In the genomic region with DNA sequence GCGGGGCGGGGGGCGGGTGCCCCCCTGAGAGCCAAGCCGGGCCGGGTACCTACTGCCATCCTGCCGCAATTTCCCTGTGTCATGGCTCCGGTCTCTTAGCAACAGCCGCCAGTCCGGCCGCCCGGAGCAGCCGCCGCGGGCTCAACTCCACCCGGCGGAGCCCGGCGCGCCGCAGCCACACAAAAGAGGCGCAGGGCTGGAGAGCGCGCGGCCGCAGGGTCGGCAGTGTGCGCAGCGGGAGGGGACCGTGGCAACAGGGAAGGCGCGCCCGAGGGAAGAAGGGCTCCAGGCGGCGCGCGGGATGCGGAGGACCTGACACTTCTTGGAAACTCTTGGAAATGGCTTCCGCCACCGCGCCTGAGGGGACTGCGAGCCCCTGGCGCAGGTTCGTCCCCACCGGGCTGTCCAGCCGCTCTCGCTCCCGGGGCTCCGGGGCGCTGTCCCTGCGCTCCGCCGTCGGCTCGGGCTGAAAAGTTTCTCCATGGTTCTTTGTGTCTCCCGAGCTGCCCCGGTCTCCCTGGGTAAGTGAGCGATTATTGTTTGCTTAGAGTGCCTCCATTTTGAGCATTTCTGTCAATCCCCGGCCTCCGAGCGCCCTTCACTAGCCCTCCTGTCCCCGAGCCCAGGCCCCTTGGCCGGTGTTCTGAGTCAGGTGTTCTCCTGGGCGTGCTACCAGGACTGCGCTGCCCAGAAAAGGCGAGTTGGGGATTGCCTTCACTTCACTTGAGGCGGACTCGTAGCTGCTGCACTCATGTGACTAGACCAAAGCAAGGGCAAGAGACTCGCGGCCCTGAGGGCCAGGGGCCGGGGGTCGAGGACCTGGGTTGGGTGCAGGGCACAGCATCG, we compare ENCODE assay signal across 7 mouse cellular contexts. TPM values are rescaled to one million over a fixed set of nuclear protein-coding genes. Genes with fewer than 3 reads are reported as not detected.
DNase-seq lines count a peak whose midpoint lies in the region; ATAC-seq and TF ChIP-seq lines count a peak whose summit lies in the region.

No protein-coding gene starts in this region.

- no peak for TF ChIP-seq CTCF in ES-Bruce4 (IDR thresholded peaks at IDR 0.05; ENCODE audit: low read depth, low read length)
- no peak for TF ChIP-seq CTCF in midbrain, postnatal 0 days (IDR thresholded peaks at IDR 0.05)

- TF ChIP-seq EP300 in ES-Bruce4 (IDR thresholded peaks at IDR 0.05; ENCODE audit: insufficient read depth, low read depth, low read length): no peak

- TF ChIP-seq POLR2A in ES-Bruce4 (IDR thresholded peaks at IDR 0.05; ENCODE audit: insufficient read depth, low read length): no peak

- H3K36me3 ChIP-seq in ES-Bruce4 (ENCODE audit: control insufficient read depth, insufficient read depth, low read length, poor library complexity, severe bottlenecking): no peaks in the 10 kb centered on the region
- H3K36me3 ChIP-seq in forebrain, embryonic 10.5 days (replicated peaks): no peaks in the 10 kb centered on the region
- H3K36me3 ChIP-seq in heart, embryonic 16.5 days (ENCODE audit: control insufficient read depth, insufficient read depth): no peaks in the 10 kb centered on the region
- no peaks in the 10 kb centered on the region for H3K36me3 ChIP-seq in midbrain, postnatal 0 days (ENCODE audit: insufficient read depth, low read length)

- no peak for ATAC-seq in heart, embryonic 16.5 days (replicated peaks; ENCODE audit: extremely low read depth, insufficient read depth, low FRiP score)
- ATAC-seq in midbrain, postnatal 0 days (ENCODE audit: low FRiP score): peak; percentile 67

- H3K9me3 ChIP-seq in ES-Bruce4 (replicated peaks; ENCODE audit: control insufficient read depth, insufficient read depth, low read length, poor library complexity, severe bottlenecking): no peaks in the 10 kb centered on the region
- H3K9me3 ChIP-seq in forebrain, embryonic 10.5 days: no peaks in the 10 kb centered on the region
- H3K9me3 ChIP-seq in heart, embryonic 16.5 days (replicated peaks; ENCODE audit: control insufficient read depth, low read length): no peaks in the 10 kb centered on the region
- no peaks in the 10 kb centered on the region for H3K9me3 ChIP-seq in midbrain, postnatal 0 days (ENCODE audit: low read length)

- peak overlapping the region; percentile 12; the same call in 1 of the 2 replicates for H3K9ac ChIP-seq in ES-Bruce4 (ENCODE audit: low read depth, poor library complexity, severe bottlenecking)
- H3K9ac ChIP-seq in heart, embryonic 16.5 days (ENCODE audit: low read length): 0 out of 2 replicates have a peak overlapping the region, but pooled peaks have one; percentile 13
- peak overlapping the region; percentile 68 for H3K9ac ChIP-seq in midbrain, postnatal 0 days (replicated peaks; ENCODE audit: low read length, poor library complexity, severe bottlenecking)

- peak overlapping the region; percentile 59 for H3K4me3 ChIP-seq in ES-Bruce4 (ENCODE audit: low read depth, low read length)
- peak overlapping the region; percentile 69 for H3K4me3 ChIP-seq in forebrain, embryonic 10.5 days
- peak overlapping the region; percentile 53 for H3K4me3 ChIP-seq in heart, embryonic 16.5 days (ENCODE audit: low read length)
- H3K4me3 ChIP-seq in midbrain, postnatal 0 days (ENCODE audit: low read depth, low read length): peak overlapping the region; percentile 69

- no peak overlapping the region for H3K27ac ChIP-seq in ES-Bruce4 (ENCODE audit: insufficient read depth, low read length)
- peak overlapping the region; percentile 88 for H3K27ac ChIP-seq in forebrain, embryonic 10.5 days
- H3K27ac ChIP-seq in heart, embryonic 16.5 days (ENCODE audit: low read length): no peak overlapping the region
- H3K27ac ChIP-seq in midbrain, postnatal 0 days (ENCODE audit: low read depth, low read length): peak overlapping the region; percentile 62

- peak overlapping the region; percentile 67 for H3K4me2 ChIP-seq in heart, embryonic 16.5 days (ENCODE audit: low read depth, low read length)
- H3K4me2 ChIP-seq in midbrain, postnatal 0 days (ENCODE audit: low read depth, low read length, poor library complexity, severe bottlenecking): peak overlapping the region; percentile 84

- H3K27me3 ChIP-seq in ES-Bruce4 (ENCODE audit: control insufficient read depth, insufficient read depth, low read length, poor library complexity, severe bottlenecking): peaks cover 16% of the 10 kb centered on the region
- peaks cover 79% of the 10 kb centered on the region for H3K27me3 ChIP-seq in forebrain, embryonic 10.5 days (ENCODE audit: poor library complexity, severe bottlenecking)
- peaks cover 82% of the 10 kb centered on the region for H3K27me3 ChIP-seq in heart, embryonic 16.5 days (ENCODE audit: control insufficient read depth, insufficient read depth, low read length)
- H3K27me3 ChIP-seq in midbrain, postnatal 0 days (ENCODE audit: insufficient read depth, low read length): 0 out of 2 replicates have a peak, but pooled peaks cover 2% of the 10 kb centered on the region

- peak; percentile 75 for DNase-seq in R1 (ENCODE audit: low read depth, low spot score)
- DNase-seq in forebrain, embryonic 10.5 days (ENCODE audit: extremely low spot score, low spot score): peak; percentile 76
- peak; percentile 50 to 58 for DNase-seq in layer of hippocampus, postnatal 36 days
- peak; percentile 59 for DNase-seq in midbrain, postnatal 0 days (ENCODE audit: low spot score)
- DNase-seq in thymus, adult 18-20 months: no peak

- H3K4me1 ChIP-seq in ES-Bruce4 (ENCODE audit: control insufficient read depth, insufficient read depth, low read length): no peaks in the 10 kb centered on the region
- peaks cover 46% of the 10 kb centered on the region for H3K4me1 ChIP-seq in forebrain, embryonic 10.5 days
- peaks cover 22% of the 10 kb centered on the region for H3K4me1 ChIP-seq in heart, embryonic 16.5 days (ENCODE audit: control insufficient read depth, insufficient read depth, low read length)
- H3K4me1 ChIP-seq in midbrain, postnatal 0 days (ENCODE audit: insufficient read depth, low read length): peaks cover 9% of the 10 kb centered on the region

- WGBS in forebrain, embryonic 10.5 days: under 1% methylated on average over 70 of the region's 72 CpGs
- WGBS in heart, embryonic 16.5 days: under 1% methylated on average over 68 of the region's 72 CpGs
- WGBS in midbrain, postnatal 0 days: under 1% methylated on average over 66 of the region's 72 CpGs

RNA-seq across cellular contexts. Expression of a gene that starts 10.8 kb away (rescaled TPM):
- polyA plus RNA-seq in ES-Bruce4 (2011; ENCODE audit: insufficient read depth, insufficient read length, low read depth, missing spikeins): not detected in 2 replicates
- 1.6 and 1.8 TPM in 2 replicates for polyA plus RNA-seq in forebrain, embryonic 10.5 days (2016; fragmentation: Nextera tagmentation; extraction: Ambion mirVana)
- polyA plus RNA-seq in heart, embryonic 16.5 days (2015; fragmentation: Nextera tagmentation; extraction: Ambion mirVana): 0.04 and 0.24 TPM in 2 replicates
- 1 to 10 TPM; 7.2 to 8.3 TPM for total RNA-seq in layer of hippocampus, postnatal 36 days (2021)
- 13.2 and 14.8 TPM in 2 replicates for total RNA-seq in midbrain, postnatal 0 days (2014; rRNA removed)
- polyA plus RNA-seq in midbrain, postnatal 0 days (2015; fragmentation: Nextera tagmentation; extraction: Ambion mirVana): 1.8 and 1.9 TPM in 2 replicates

Comparison
In these comparisons a context has a peak if more than half of its experiments do, and no peak if none do; other contexts are left out.
1. H3K27ac ChIP-seq: peak in forebrain, embryonic 10.5 days (single experiment) and midbrain, postnatal 0 days (single experiment); none in ES-Bruce4 (single experiment) and heart, embryonic 16.5 days (single experiment).
2. H3K9ac ChIP-seq: peak in every context shown above with its lines; median percentile 68 in midbrain, postnatal 0 days; 13 in heart, embryonic 16.5 days; 12 in ES-Bruce4.
3. DNase-seq: peak in R1 (single experiment), forebrain, embryonic 10.5 days (single experiment), layer of hippocampus, postnatal 36 days (2 of 2) and midbrain, postnatal 0 days (single experiment); none in thymus, adult 18-20 months (0 of 2).
4. Peak in every context shown above with its lines, with median percentiles within 50 percentile points of each other: H3K4me3 ChIP-seq.